Mouse (Mus musculus) embryo, embryonic 10.5 days (tissue): Measurements from ENCODE around the gene Ankef1.

Experiments used
- DNase-seq: peaks from one replicate; pipeline ENCODE4 v3.0.0-alpha.2; 2015; ENCODE audit warnings: low spot score

Gene Ankef1

DNA sequence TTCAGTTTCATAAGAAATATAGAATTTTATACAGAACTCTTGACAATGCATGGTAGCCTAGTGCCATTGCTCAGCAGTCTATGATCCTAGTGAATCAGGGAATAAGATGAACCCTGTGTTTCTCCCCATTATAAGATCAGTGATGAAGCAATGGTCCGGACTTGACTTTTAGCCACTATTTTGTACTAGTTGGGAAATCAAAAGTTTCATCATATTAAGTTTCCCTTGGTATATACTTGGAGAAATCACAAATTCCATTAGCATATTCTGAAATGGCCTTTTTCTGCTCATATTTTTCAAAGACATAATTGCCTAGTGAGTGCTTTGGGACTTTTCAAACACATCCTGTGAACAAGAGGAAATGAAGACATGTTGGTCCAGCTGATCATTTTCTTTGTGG, at the start of gene Ankef1:
Ankef1 (plus strand) TSS at position 260 of the 400 bp plus-strand sequence.
- DNase-seq = no peak

DNA sequence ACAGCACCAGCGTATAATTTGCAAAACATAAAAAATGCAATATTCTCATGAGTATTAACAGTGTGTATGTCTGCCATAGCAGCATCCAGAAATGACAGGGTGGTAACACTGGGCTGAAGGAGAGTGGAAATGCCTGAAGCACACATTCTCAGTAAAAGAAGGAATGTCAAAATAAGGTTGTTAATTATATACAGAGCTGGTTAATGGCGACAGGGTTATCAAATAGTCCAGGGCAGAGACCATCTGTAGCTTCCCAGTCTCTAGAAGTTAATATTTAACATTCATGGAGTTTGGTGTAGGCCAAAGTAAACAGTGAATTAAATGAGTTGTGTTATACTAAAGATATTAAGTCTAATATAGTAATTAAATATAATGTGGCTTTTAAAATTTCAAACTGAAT, 45.2 kb upstream of the Ankef1 start:
- no peak for DNase-seq

DNA sequence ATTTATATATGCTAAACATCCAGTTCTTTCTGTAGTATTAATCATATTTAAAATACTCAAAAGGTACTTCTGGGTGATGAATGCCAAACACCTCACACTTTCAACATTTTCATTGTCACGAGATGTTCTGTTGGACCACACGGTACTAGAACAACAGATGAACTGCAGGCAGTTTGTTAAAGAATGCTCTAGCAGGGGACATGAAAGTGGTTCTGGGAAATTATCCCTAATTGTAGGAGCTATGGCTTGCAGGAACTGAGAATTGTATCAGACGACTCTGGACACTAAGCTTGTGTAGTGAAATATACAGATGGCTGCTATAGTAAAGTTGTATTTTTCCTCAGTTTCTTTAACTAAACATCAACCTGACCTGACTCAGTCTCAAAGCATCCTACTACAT, 44.8 kb upstream of the Ankef1 start:
- DNase-seq = no peak

DNA sequence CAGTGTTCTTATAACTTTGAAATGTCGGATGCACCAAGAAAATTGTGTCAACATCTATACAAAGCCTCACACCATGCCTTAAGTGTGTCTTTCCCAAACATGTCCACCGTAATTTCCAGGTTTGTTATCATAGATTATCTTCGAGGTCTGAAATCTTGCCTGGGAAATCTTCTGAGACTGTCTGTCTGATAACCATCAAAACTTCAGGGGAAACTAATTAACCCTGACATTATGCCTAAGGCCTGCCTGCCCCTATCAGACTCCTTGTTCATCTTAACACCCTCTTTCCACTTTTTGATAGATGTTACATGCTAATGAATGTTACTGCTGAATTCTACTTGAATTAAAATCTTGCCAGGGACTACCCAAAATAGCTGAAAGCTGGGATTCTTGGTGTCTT, 24.1 kb upstream of the Ankef1 start:
- DNase-seq = no peak

- DNase-seq = no peak
These were observed 19.4 kb upstream of the Ankef1 start for GRCm38 (mm10) chr2:136482269-136482668.

GRCm38 (mm10) chr2:136483058-136483457, 18.7 kb upstream of the Ankef1 start:
- DNase-seq = no peak

DNA sequence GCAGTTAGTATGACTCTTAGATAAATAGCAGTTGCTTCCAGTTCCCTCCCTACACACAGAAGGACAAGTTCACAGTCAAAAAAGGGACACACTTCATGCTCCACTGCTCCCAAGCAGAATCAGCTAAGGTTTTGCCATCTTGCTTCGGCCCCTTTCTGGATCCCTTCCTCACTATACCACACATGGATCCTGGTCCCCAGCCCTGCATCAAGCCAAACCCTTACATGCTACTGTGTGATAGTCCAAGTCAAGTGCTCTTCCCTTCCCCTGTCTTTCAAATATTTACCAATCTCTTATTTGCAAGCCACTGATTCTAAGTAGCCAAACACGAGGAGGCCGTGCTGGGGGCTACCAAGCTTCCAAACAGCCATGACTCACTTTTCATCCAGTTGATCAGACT, 16.8 kb upstream of the Ankef1 start:
- no peak for DNase-seq

- no peak for DNase-seq
These were observed 16.3 kb upstream of the Ankef1 start for GRCm38 (mm10) chr2:136485401-136485800.

DNA sequence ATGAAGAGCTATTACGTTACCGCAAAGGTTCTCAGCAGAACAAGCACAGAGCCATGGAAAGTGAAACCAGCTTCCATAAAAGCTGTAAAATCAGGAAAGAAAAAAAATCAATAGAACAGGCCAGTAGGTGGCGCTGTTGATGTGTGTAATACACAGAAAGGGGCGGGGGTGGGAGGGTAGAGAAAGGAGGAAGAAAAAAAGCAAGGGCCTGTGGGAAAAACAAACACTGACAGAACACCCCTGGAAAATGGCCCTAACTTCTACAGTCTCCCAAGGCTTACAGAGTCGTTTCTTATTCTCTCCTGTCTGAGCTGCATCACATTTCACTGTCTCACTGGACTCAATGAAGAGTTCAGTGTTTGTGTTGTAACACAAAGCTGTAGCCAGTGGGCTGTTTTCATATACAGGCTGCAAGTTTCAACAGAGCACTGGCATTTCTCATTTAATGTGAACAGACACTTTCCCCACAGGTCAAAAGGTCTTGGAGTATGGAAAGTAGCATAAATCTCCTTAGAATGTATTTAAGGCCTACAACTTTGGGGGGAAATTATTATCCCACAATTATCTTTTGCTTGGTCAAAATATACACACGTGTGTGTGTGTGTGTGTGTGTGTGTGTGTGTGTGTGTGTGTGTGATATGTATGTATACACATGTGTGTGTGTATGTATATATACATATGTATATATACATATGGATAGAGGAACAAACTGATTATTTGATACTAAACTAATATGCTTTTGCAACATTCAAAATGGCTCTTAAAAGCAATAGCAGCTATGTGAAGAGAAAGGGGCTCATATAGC, 15.7 kb upstream of the Ankef1 start:
- peak; percentile 94 for DNase-seq

GRCm38 (mm10) chr2:136486986-136487385, 14.7 kb upstream of the Ankef1 start:
- DNase-seq = no peak

GRCm38 (mm10) chr2:136511073-136511472, 9.4 kb downstream of the Ankef1 start:
- peak; percentile 67 for DNase-seq

- no peak for DNase-seq
These were observed 10.0 kb downstream of the Ankef1 start for GRCm38 (mm10) chr2:136511756-136512155.

GRCm38 (mm10) chr2:136512802-136513201, 11.1 kb downstream of the Ankef1 start:
- no peak for DNase-seq

DNA sequence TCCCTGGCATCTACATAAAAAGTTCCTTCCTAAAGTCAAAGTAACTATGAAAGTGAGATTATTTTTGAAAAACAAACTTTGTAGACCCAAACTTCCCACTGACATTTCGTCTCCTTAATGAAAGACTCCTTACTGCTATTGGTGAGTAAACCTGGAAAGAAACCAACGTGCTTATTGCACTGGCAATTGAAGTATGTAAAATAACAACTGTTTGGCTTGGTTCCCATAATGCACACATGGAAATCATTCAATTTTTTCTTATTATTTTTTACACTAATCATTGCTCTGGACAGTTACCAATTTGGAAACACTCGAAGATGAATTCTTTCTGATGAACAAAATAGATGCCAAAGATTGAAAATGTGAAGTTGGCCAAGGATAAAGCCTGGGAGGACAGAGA, 12.1 kb downstream of the Ankef1 start:
- no peak for DNase-seq

GRCm38 (mm10) chr2:136515501-136515900, 13.8 kb downstream of the Ankef1 start:
- no peak for DNase-seq

DNA sequence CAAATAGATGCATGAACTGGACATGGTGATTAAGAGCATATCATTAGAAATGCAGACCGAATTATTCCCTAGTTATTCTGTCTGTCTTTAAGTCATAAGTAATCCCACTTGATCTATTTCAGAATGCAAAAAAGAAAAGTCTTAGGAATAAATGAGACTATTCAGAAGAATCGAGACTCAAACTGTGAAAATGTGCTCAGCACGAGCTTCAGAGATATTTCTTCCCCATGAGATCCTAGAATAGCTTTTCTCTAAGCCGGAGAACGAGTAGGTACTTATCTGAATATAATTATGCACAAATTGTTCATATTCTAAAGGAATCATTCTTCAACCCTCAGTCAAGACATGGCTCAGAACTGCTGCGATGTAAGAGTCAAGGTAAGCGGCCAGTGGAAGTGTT, 27.2 kb downstream of the Ankef1 start:
- DNase-seq = no peak

DNA sequence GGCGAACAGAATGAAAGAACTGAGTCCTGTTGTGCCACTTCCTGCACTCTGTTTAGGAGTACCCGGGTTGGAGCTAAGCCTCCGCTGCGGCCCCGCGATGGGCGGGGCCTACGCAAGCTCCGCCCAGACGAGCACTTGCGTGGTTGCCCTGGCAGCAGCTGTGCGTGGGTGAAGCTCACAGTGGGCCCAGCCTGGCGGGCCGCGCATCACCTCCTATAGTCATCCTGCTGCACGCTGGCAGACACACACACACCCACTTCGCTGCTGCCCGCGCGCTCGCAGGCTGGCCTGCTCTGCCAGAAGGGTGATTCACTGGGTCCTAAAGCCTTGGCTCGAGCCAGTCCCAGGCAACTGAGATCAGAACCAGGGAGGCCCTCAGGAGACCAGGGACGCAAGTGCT, 30.3 kb downstream of the Ankef1 start:
- DNase-seq = peak; percentile 85

- DNase-seq = peak; percentile 15
These were observed 56.3 kb downstream of the Ankef1 start for GRCm38 (mm10) chr2:136558020-136558419.

DNA sequence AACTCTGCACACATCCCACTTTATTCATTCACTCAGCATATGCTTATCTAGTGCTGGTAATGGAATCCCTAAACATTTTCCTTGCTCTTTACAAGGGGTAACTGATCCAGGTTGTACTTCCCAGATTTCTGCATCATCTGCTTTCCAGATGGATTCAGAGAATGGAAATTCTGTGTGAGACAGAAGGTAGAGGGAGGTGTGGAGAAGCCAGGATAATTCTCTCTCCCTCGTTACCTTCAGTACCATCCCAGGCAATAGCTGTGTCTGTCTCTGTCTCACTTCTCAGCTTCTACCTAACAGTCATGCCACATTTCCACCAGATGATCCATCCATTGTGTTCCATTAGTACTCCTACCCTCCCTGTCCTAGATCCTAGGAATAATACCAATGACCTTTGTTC, 60.6 kb downstream of the Ankef1 start:
- no peak for DNase-seq

DNA sequence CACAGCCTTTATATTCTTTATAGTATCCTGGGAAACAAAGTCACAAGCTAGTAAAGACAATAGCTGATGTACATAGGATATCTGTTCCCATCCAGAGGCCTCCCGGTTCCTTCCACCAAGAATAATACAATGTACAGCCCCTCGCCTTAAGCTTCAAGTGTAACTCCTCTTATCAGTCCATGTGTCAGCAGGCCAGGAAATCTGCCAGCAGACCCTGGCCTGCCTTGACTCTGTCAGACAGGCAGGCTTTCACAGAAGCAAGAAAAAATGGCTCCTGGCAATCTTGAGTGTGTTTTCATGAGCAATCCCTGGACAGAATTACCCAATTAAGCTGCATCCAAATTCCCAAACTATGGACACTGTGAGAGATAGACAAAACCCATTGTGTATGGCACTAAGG, 69.1 kb downstream of the Ankef1 start:
- no peak for DNase-seq

DNA sequence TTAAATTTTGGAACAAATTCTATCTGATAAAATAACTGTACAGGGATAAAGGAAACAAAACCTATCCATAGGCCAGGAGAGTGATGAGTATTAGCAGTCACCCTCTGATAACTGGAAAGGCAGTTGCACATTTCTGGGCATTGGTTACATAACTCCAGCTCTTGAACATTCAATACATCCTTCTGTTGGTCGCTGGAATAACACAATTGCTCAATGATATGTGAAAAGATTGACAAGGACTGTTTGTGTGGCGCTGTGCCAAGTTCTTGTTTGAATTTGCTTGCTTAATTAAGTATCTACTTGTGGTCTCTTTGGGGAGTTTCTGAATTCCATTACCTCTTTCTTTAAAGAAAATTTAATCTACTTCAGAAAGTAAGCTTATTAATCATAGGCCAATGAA, 81.1 kb downstream of the Ankef1 start:
- no peak for DNase-seq

- DNase-seq = no peak
These were observed 87.1 kb downstream of the Ankef1 start for GRCm38 (mm10) chr2:136588811-136589210.

DNA sequence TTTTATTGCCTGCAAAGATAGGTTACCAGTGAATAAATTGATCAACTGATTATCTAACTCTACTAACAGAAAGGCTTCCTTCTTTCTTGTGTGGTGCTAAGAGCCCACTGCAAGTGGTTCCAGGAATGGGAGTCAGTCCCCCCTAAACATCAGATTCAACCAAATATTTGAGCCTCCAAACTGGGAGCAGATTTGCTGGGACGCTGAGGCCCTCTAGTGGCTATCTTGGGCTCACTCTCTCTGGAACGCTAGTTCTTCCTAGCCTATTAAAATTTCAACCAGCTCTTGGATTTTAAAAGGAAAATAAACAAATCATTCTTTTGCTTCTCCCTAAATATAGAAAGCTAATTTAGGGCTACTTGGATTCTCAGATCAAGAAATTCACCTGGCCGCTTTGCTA, 94.7 kb downstream of the Ankef1 start:
- peak; percentile 71 for DNase-seq

- no peak for DNase-seq
These were observed 97.0 kb downstream of the Ankef1 start for GRCm38 (mm10) chr2:136598743-136599142.
